Mouse (Mus musculus): ENCODE measurements around the gene Vldlr. TPM values are rescaled to one million over a fixed set of nuclear protein-coding genes. Genes with fewer than 3 reads are reported as not detected.

The Vldlr gene
- polyA plus RNA-seq (2015; fragmentation: Nextera tagmentation; extraction: Ambion mirVana): 19.7 and 22.5 TPM in 2 replicates

GRCm38 (mm10) chr19:27216318-27216717, at the start of gene Vldlr:
TSS of gene Vldlr (plus strand) at chr19:27216484.
- whole genome bisulfite sequencing: under 1% methylated on average over 11 of the region's 11 CpGs
- peak within 1 kb of the TSS; percentile 93 for H3K27ac ChIP-seq (replicated peaks)

GRCm38 (mm10) chr19:27167601-27168319, 48.5 kb upstream of the Vldlr start:
- 76% methylated on average over 5 of the region's 5 CpGs for WGBS
- Histone ChIP-seq H3K9ac (no peak overlapping the region), H3K36me3 (no peaks in the 10 kb centered on the region), H3K4me3 (no peak overlapping the region), H3K27me3 (no peaks in the 10 kb centered on the region), H3K9me3 (no peaks in the 10 kb centered on the region), H3K4me2 (no peak overlapping the region), H3K27ac (replicated peaks) (no peak overlapping the region), H3K4me1 (replicated peaks) (no peaks in the 10 kb centered on the region)
- ATAC-seq (ENCODE audit: low read depth): no peak

More at GRCm38 (mm10) chr19:27216318-27216717, at the start of gene Vldlr:
- Histone ChIP-seq H3K36me3 (no peaks in the 10 kb centered on the region), H3K9me3 (no peaks in the 10 kb centered on the region), H3K9ac (peak within 1 kb of the TSS; percentile 84), H3K4me1 (replicated peaks) (peaks cover 41% of the 10 kb centered on the region), H3K27me3 (peaks cover 11% of the 10 kb centered on the region), H3K4me2 (peak within 1 kb of the TSS; percentile 66), H3K4me3 (peak within 1 kb of the TSS; percentile 68)
- no peak for ATAC-seq (ENCODE audit: low read depth)

- no peak overlapping the region for H3K4me2 ChIP-seq
- H3K27ac ChIP-seq (replicated peaks): no peak overlapping the region
- no peak overlapping the region for H3K4me3 ChIP-seq
- H3K4me1 ChIP-seq (replicated peaks): 0 out of 2 replicates have a peak, but pooled peaks cover 6% of the 10 kb centered on the region
- ATAC-seq (ENCODE audit: low read depth): no peak
- WGBS: 79% methylated on average over 2 of the region's 2 CpGs
- H3K9me3 ChIP-seq: no peaks in the 10 kb centered on the region
- no peak overlapping the region for H3K9ac ChIP-seq
- no peaks in the 10 kb centered on the region for H3K27me3 ChIP-seq
- no peaks in the 10 kb centered on the region for H3K36me3 ChIP-seq
Measured at GRCm38 (mm10) chr19:27173836-27174235, 42.4 kb upstream of the Vldlr start.

GRCm38 (mm10) chr19:27175617-27176016, 40.7 kb upstream of the Vldlr start:
- WGBS: 90% methylated on average over 1 of the region's 1 CpGs
- Histone ChIP-seq H3K9me3 (no peaks in the 10 kb centered on the region), H3K36me3 (no peaks in the 10 kb centered on the region), H3K4me3 (no peak overlapping the region), H3K4me1 (replicated peaks) (peaks cover 14% of the 10 kb centered on the region; the same call in 1 of the 2 replicates), H3K9ac (no peak overlapping the region), H3K27me3 (no peaks in the 10 kb centered on the region), H3K27ac (replicated peaks) (no peak overlapping the region), H3K4me2 (no peak overlapping the region)
- ATAC-seq (ENCODE audit: low read depth): no peak

GRCm38 (mm10) chr19:27176558-27176957, 39.7 kb upstream of the Vldlr start:
- no peak overlapping the region for H3K4me3 ChIP-seq
- WGBS: 93% methylated on average over 4 of the region's 4 CpGs
- H3K4me1 ChIP-seq (replicated peaks): peaks cover 18% of the 10 kb centered on the region; the same call in 1 of the 2 replicates
- no peak overlapping the region for H3K9ac ChIP-seq
- no peaks in the 10 kb centered on the region for H3K9me3 ChIP-seq
- H3K27ac ChIP-seq (replicated peaks): no peak overlapping the region
- no peaks in the 10 kb centered on the region for H3K36me3 ChIP-seq
- no peak overlapping the region for H3K4me2 ChIP-seq
- H3K27me3 ChIP-seq: no peaks in the 10 kb centered on the region
- no peak for ATAC-seq (ENCODE audit: low read depth)

- H3K4me2 ChIP-seq: no peak overlapping the region
- no peaks in the 10 kb centered on the region for H3K27me3 ChIP-seq
- H3K4me3 ChIP-seq: no peak overlapping the region
- ATAC-seq (ENCODE audit: low read depth): no peak
- H3K36me3 ChIP-seq: no peaks in the 10 kb centered on the region
- H3K9ac ChIP-seq: no peak overlapping the region
- 59% methylated on average over 5 of the region's 5 CpGs for WGBS
- no peaks in the 10 kb centered on the region for H3K9me3 ChIP-seq
- peaks cover 18% of the 10 kb centered on the region; the same call in 1 of the 2 replicates for H3K4me1 ChIP-seq (replicated peaks)
- H3K27ac ChIP-seq (replicated peaks): peak overlapping the region; percentile 52; the same call in 1 of the 2 replicates
Measured at GRCm38 (mm10) chr19:27178195-27178807, 38.0 kb upstream of the Vldlr start.

GRCm38 (mm10) chr19:27180351-27181122, 35.7 kb upstream of the Vldlr start:
- Histone ChIP-seq H3K9ac (no peak overlapping the region), H3K36me3 (no peaks in the 10 kb centered on the region), H3K27me3 (no peaks in the 10 kb centered on the region), H3K4me2 (no peak overlapping the region), H3K4me3 (no peak overlapping the region), H3K4me1 (replicated peaks) (peaks cover 18% of the 10 kb centered on the region; the same call in 1 of the 2 replicates), H3K9me3 (no peaks in the 10 kb centered on the region), H3K27ac (replicated peaks) (no peak overlapping the region)
- no peak for ATAC-seq (ENCODE audit: low read depth)
- WGBS: 71% methylated on average over 18 of the region's 18 CpGs

- WGBS: 90% methylated on average over 7 of the region's 7 CpGs
- Histone ChIP-seq H3K9me3 (no peaks in the 10 kb centered on the region), H3K4me2 (no peak overlapping the region), H3K27ac (replicated peaks) (no peak overlapping the region), H3K9ac (no peak overlapping the region), H3K36me3 (no peaks in the 10 kb centered on the region), H3K27me3 (no peaks in the 10 kb centered on the region), H3K4me1 (replicated peaks) (peaks cover 12% of the 10 kb centered on the region; the same call in 1 of the 2 replicates), H3K4me3 (no peak overlapping the region)
- no peak for ATAC-seq (ENCODE audit: low read depth)
Measured at GRCm38 (mm10) chr19:27183511-27183910, 32.8 kb upstream of the Vldlr start.

- Histone ChIP-seq H3K27me3 (no peaks in the 10 kb centered on the region), H3K27ac (replicated peaks) (no peak overlapping the region), H3K4me2 (no peak overlapping the region), H3K4me1 (replicated peaks) (no peaks in the 10 kb centered on the region), H3K9ac (no peak overlapping the region), H3K4me3 (no peak overlapping the region), H3K36me3 (no peaks in the 10 kb centered on the region), H3K9me3 (no peaks in the 10 kb centered on the region)
- ATAC-seq (ENCODE audit: low read depth): no peak
- WGBS: 76% methylated on average over 9 of the region's 9 CpGs
Measured at GRCm38 (mm10) chr19:27203711-27204238, 12.5 kb upstream of the Vldlr start.

GRCm38 (mm10) chr19:27210991-27211390, 5.3 kb upstream of the Vldlr start:
- Histone ChIP-seq H3K4me2 (no peak overlapping the region), H3K27ac (replicated peaks) (no peak overlapping the region), H3K9me3 (no peaks in the 10 kb centered on the region), H3K4me3 (no peak overlapping the region), H3K4me1 (replicated peaks) (peaks cover 7% of the 10 kb centered on the region), H3K9ac (no peak overlapping the region), H3K36me3 (no peaks in the 10 kb centered on the region), H3K27me3 (peaks cover 11% of the 10 kb centered on the region)
- ATAC-seq (ENCODE audit: low read depth): no peak
- 58% methylated on average over 2 of the region's 2 CpGs for WGBS

GRCm38 (mm10) chr19:27215596-27215995, 688 bp upstream of the Vldlr start:
- whole genome bisulfite sequencing: 41% methylated on average over 4 of the region's 4 CpGs
- peak overlapping the region; percentile 66 for H3K4me2 ChIP-seq

More at GRCm38 (mm10) chr19:27215596-27215995, 688 bp upstream of the Vldlr start:
- H3K27ac ChIP-seq (replicated peaks): no peak overlapping the region
- H3K27me3 ChIP-seq: peaks cover 11% of the 10 kb centered on the region
- no peaks in the 10 kb centered on the region for H3K9me3 ChIP-seq
- no peaks in the 10 kb centered on the region for H3K36me3 ChIP-seq
- no peak for ATAC-seq (ENCODE audit: low read depth)
- no peak overlapping the region; the same call in 1 of the 2 replicates for H3K9ac ChIP-seq
- H3K4me1 ChIP-seq (replicated peaks): peaks cover 40% of the 10 kb centered on the region
- H3K4me3 ChIP-seq: peak overlapping the region; percentile 68; the same call in 1 of the 2 replicates

Data from neural tube, embryonic 13.5 days (tissue).